Mouse (Mus musculus): ENCODE measurements around the gene Slc39a11.

- TF ChIP-seq POLR2A (IDR thresholded peaks at IDR 0.05; ENCODE audit: low read depth, low read length), result no peak
- no peak for TF ChIP-seq CTCF (IDR thresholded peaks at IDR 0.05; ENCODE audit: extremely low read depth, insufficient read length, insufficient replicate concordance, low read depth, low read length)
These were observed 388.5 kb downstream of the Slc39a11 start for GRCm38 (mm10) chr11:113261421-113261820.

Data from small intestine, adult 2 months (tissue).